Mouse (Mus musculus): ENCODE data around the gene Fam129c. TPM values are rescaled to one million over a fixed set of nuclear protein-coding genes. Genes with fewer than 3 reads are reported as not detected.

Fam129c gene
- polyA plus RNA-seq (2014; fragmentation: Nextera tagmentation; extraction: Ambion mirVana) = 2.7 and 3.8 TPM in 2 replicates

DNA sequence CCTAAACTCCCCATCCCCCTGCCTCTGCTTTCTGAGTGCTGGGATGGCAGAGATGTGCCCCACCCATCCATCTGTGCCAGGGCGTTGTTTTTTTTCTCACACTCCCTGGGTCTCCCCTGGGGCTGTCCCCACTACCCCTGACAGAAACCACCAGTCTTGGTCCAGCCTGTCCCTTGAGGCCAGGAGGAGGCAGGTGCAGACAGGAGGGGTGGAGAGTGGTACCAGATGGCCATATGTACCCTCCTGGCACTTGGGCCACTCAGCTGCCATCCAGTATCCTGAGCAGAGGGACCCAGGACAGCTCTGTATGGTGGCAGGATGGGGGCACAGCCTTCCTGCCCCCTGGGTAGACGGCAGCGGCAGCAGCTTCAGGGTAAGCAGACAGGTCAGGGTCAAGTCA lies at the start of gene Fam129c:
TSS of gene Fam129c (plus strand) at position 198 of the 400 bp plus-strand sequence.
- DNase-seq (ENCODE audit: low spot score) = no peak
- H3K27ac ChIP-seq (replicated peaks; ENCODE audit: low read depth, low read length) = no peak within 1 kb of the TSS

DNA sequence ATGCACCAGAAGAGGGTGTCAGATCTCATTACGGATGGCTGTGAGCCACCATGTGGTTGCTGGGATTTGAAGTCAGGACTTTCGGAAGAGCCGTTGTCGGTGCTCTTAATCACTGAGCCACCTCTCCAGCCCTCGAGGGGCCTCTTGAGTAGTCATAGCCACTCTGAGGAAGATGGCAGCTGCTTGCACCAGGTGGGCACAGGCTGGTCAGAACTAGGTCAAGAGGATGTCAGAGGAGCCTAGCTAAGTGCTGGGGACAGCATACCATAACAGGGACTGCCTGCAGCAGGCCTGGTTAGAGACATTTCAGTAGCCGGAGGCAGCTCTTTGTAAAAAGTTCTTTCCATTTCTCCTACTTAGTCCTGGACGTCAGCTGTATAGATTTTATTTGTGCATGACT lies 46.7 kb upstream of the Fam129c start:
- no peaks in the 10 kb centered on the region for H3K27me3 ChIP-seq (ENCODE audit: control insufficient read depth, insufficient read depth, low read length)
- H3K4me3 ChIP-seq (ENCODE audit: low read depth, low read length) = no peak overlapping the region
- ATAC-seq (ENCODE audit: insufficient number of reproducible peaks, low FRiP score, low TSS enrichment, low read depth) (no peak), DNase-seq (ENCODE audit: low spot score) (no peak)
- 73% methylated on average over 7 of the region's 7 CpGs for WGBS
- H3K4me2 ChIP-seq (ENCODE audit: low read depth, severe bottlenecking) = no peak overlapping the region
- H3K9me3 ChIP-seq (ENCODE audit: control insufficient read depth, low read length) = no peaks in the 10 kb centered on the region
- H3K4me1 ChIP-seq (ENCODE audit: control insufficient read depth, insufficient read depth, low read length) = no peaks in the 10 kb centered on the region
- H3K27ac ChIP-seq (replicated peaks; ENCODE audit: low read depth, low read length) = no peak overlapping the region
- no peak overlapping the region for H3K9ac ChIP-seq (ENCODE audit: low read length)
- H3K36me3 ChIP-seq (ENCODE audit: control insufficient read depth, insufficient read depth, low read length) = peaks cover 3% of the 10 kb centered on the region

More for the DNA sequence above, at the start of gene Fam129c:
- Histone ChIP-seq H3K36me3 (ENCODE audit: control insufficient read depth, insufficient read depth, low read length) (no peaks in the 10 kb centered on the region), H3K27me3 (ENCODE audit: control insufficient read depth, insufficient read depth, low read length) (peaks cover 13% of the 10 kb centered on the region), H3K4me1 (ENCODE audit: control insufficient read depth, insufficient read depth, low read length) (peaks cover 7% of the 10 kb centered on the region), H3K9me3 (ENCODE audit: control insufficient read depth, low read length) (no peaks in the 10 kb centered on the region), H3K9ac (ENCODE audit: low read length) (no peak within 1 kb of the TSS), H3K4me3 (ENCODE audit: low read depth, low read length) (no peak within 1 kb of the TSS), H3K4me2 (ENCODE audit: low read depth, severe bottlenecking) (no peak within 1 kb of the TSS)
- WGBS = 88% methylated on average over 3 of the region's 3 CpGs
- no peak for ATAC-seq (ENCODE audit: insufficient number of reproducible peaks, low FRiP score, low TSS enrichment, low read depth)

GRCm38 (mm10) chr8:71552770-71553169 lies 44.7 kb upstream of the Fam129c start:
- 42% methylated on average over 6 of the region's 6 CpGs for WGBS

DNA sequence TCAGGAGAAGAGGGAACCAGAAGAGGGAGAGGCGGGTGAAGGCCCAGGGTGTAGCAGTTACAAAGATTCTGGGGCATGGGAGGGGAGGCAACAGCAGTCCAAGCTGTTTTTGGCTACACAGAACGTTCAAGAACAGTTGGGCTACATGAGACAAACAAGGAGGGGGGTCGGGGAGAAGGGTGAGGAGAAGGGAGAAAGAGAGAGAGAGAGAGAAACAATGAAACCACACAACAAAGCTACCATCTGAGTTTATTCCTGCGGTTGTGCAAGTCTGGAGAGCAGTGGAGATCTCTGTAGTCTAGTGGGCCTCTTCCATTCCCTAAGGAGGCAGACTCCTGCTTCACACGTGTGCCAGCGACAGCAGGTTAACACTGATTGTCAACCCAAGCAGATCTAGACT lies 43.4 kb upstream of the Fam129c start:
- Histone ChIP-seq H3K9me3 (ENCODE audit: control insufficient read depth, low read length) (no peaks in the 10 kb centered on the region), H3K9ac (ENCODE audit: low read length) (no peak overlapping the region), H3K27ac (replicated peaks; ENCODE audit: low read depth, low read length) (no peak overlapping the region), H3K4me3 (ENCODE audit: low read depth, low read length) (no peak overlapping the region), H3K36me3 (ENCODE audit: control insufficient read depth, insufficient read depth, low read length) (no peaks in the 10 kb centered on the region), H3K4me2 (ENCODE audit: low read depth, severe bottlenecking) (no peak overlapping the region), H3K4me1 (ENCODE audit: control insufficient read depth, insufficient read depth, low read length) (0 out of 2 replicates have a peak, but pooled peaks cover 6% of the 10 kb centered on the region), H3K27me3 (ENCODE audit: control insufficient read depth, insufficient read depth, low read length) (peaks cover 28% of the 10 kb centered on the region)
- 75% methylated on average over 6 of the region's 6 CpGs for WGBS
- DNase-seq (ENCODE audit: low spot score) (no peak), ATAC-seq (ENCODE audit: insufficient number of reproducible peaks, low FRiP score, low TSS enrichment, low read depth) (no peak)

More at GRCm38 (mm10) chr8:71552770-71553169, 44.7 kb upstream of the Fam129c start:
- Histone ChIP-seq H3K9ac (ENCODE audit: low read length) (no peak overlapping the region), H3K4me2 (ENCODE audit: low read depth, severe bottlenecking) (no peak overlapping the region), H3K36me3 (ENCODE audit: control insufficient read depth, insufficient read depth, low read length) (no peaks in the 10 kb centered on the region), H3K27ac (replicated peaks; ENCODE audit: low read depth, low read length) (no peak overlapping the region), H3K9me3 (ENCODE audit: control insufficient read depth, low read length) (no peaks in the 10 kb centered on the region), H3K4me1 (ENCODE audit: control insufficient read depth, insufficient read depth, low read length) (no peaks in the 10 kb centered on the region), H3K27me3 (ENCODE audit: control insufficient read depth, insufficient read depth, low read length) (peaks cover 16% of the 10 kb centered on the region), H3K4me3 (ENCODE audit: low read depth, low read length) (no peak overlapping the region)
- ATAC-seq (ENCODE audit: insufficient number of reproducible peaks, low FRiP score, low TSS enrichment, low read depth) (no peak), DNase-seq (ENCODE audit: low spot score) (no peak)

- no peak overlapping the region for H3K27ac ChIP-seq (replicated peaks; ENCODE audit: low read depth, low read length)
- H3K4me1 ChIP-seq (ENCODE audit: control insufficient read depth, insufficient read depth, low read length) = 0 out of 2 replicates have a peak, but pooled peaks cover 7% of the 10 kb centered on the region
- H3K9ac ChIP-seq (ENCODE audit: low read length) = no peak overlapping the region
- DNase-seq (ENCODE audit: low spot score) (no peak), ATAC-seq (ENCODE audit: insufficient number of reproducible peaks, low FRiP score, low TSS enrichment, low read depth) (no peak)
- H3K4me3 ChIP-seq (ENCODE audit: low read depth, low read length) = no peak overlapping the region
- 82% methylated on average over 2 of the region's 2 CpGs for WGBS
- H3K27me3 ChIP-seq (ENCODE audit: control insufficient read depth, insufficient read depth, low read length) = peaks cover 35% of the 10 kb centered on the region
- no peaks in the 10 kb centered on the region for H3K36me3 ChIP-seq (ENCODE audit: control insufficient read depth, insufficient read depth, low read length)
- no peaks in the 10 kb centered on the region for H3K9me3 ChIP-seq (ENCODE audit: control insufficient read depth, low read length)
- H3K4me2 ChIP-seq (ENCODE audit: low read depth, severe bottlenecking) = no peak overlapping the region
These were observed 42.8 kb upstream of the Fam129c start for GRCm38 (mm10) chr8:71554644-71555043.

DNA sequence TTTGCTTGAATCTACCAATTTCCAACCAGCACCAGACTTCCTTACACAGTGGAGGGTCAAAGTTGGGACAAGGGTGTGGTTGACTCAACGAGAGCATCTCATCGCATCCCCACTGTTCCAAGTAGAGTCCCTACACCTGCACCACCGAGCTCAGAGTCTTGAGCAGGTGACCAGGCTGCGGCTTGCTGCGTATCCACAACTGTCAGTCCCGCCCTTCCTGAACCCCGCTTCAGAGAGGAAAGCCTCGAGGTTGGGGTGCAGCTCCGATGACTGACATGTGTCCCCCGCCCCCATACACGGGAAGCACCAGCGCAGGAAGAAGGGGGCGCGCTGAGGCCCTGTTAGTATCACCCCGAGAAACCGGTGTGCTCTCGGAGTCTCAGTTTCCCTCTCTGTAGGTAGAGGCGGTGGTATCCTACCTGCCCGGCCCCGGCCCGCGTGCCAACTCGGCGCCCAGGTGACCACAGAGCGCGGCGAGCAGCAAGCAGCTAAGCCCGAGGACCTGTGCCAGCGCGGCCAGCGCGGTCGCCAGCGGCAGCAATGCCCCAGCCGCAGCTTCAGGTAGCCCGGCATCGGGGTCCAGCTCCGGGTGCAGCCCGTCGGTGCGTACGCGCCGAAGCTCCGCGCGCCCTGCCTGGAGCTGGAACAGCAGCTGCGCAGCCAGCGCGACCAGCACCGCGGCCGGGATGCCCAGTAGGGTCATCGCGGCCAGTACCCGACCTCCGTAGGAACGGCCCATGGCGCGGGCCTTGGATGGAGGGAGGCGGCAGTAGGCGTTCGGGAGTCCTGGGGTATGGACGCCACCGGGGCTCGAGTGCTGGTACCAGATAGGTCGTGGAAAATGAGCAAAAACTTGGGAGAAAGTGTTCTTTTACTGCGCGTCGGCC lies 39.1 kb upstream of the Fam129c start, which contains the start of gene Tmem221:
TSS of gene Tmem221 (minus strand) at position 801 of the 887 bp plus-strand sequence.
- Histone ChIP-seq H3K9me3 (ENCODE audit: control insufficient read depth, low read length) (no peaks in the 10 kb centered on the region), H3K27ac (replicated peaks; ENCODE audit: low read depth, low read length) (no peak within 1 kb of the TSS), H3K27me3 (ENCODE audit: control insufficient read depth, insufficient read depth, low read length) (peaks cover 64% of the 10 kb centered on the region), H3K4me2 (ENCODE audit: low read depth, severe bottlenecking) (peak within 1 kb of the TSS; percentile 50), H3K4me3 (ENCODE audit: low read depth, low read length) (peak within 1 kb of the TSS; percentile 25), H3K9ac (ENCODE audit: low read length) (no peak within 1 kb of the TSS), H3K36me3 (ENCODE audit: control insufficient read depth, insufficient read depth, low read length) (no peaks in the 10 kb centered on the region), H3K4me1 (ENCODE audit: control insufficient read depth, insufficient read depth, low read length) (0 out of 2 replicates have a peak, but pooled peaks cover 7% of the 10 kb centered on the region)
- WGBS = 5% methylated on average over 64 of the region's 70 CpGs
- no peak for ATAC-seq (ENCODE audit: insufficient number of reproducible peaks, low FRiP score, low TSS enrichment, low read depth)
- DNase-seq (ENCODE audit: low spot score) = no peak

- peak; percentile 70 for DNase-seq (ENCODE audit: low spot score)
- H3K9me3 ChIP-seq (ENCODE audit: control insufficient read depth, low read length) = peaks cover 3% of the 10 kb centered on the region; the same call in 1 of the 2 replicates
- ATAC-seq (ENCODE audit: insufficient number of reproducible peaks, low FRiP score, low TSS enrichment, low read depth) = 0 out of 2 replicates have a peak, but pooled peaks have one; percentile 65
- H3K4me2 ChIP-seq (ENCODE audit: low read depth, severe bottlenecking) = peak overlapping the region; percentile 50
- no peaks in the 10 kb centered on the region for H3K36me3 ChIP-seq (ENCODE audit: control insufficient read depth, insufficient read depth, low read length)
- WGBS = 2% methylated on average over 24 of the region's 24 CpGs
- H3K4me1 ChIP-seq (ENCODE audit: control insufficient read depth, insufficient read depth, low read length) = 0 out of 2 replicates have a peak, but pooled peaks cover 7% of the 10 kb centered on the region
- peak overlapping the region; percentile 25 for H3K4me3 ChIP-seq (ENCODE audit: low read depth, low read length)
- H3K9ac ChIP-seq (ENCODE audit: low read length) = no peak overlapping the region
- H3K27me3 ChIP-seq (ENCODE audit: control insufficient read depth, insufficient read depth, low read length) = peaks cover 67% of the 10 kb centered on the region
- H3K27ac ChIP-seq (replicated peaks; ENCODE audit: low read depth, low read length) = no peak overlapping the region
These were observed 38.3 kb upstream of the Fam129c start for GRCm38 (mm10) chr8:71558958-71559690.

DNA sequence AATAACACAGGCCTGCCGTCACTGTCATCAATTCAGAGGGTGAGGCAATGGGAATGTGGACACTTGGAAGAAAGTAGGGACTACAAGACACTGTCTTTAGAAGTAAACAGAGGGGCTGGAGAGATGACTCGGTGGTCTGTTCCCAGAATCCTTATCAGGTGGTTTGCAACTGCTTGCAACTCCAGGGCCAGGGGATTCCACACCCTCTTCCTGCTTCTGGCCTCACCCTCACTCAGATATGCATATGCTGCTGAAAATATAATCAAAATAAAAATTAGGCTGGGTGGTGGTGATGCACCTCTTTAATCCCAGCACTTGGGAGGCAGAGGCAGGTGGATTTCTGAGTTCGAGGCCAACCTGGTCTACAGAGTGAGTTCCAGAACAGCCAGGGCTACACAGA lies 37.4 kb upstream of the Fam129c start:
- Histone ChIP-seq H3K27ac (replicated peaks; ENCODE audit: low read depth, low read length) (no peak overlapping the region), H3K9me3 (ENCODE audit: control insufficient read depth, low read length) (peaks cover 4% of the 10 kb centered on the region; the same call in 1 of the 2 replicates), H3K4me2 (ENCODE audit: low read depth, severe bottlenecking) (no peak overlapping the region), H3K4me1 (ENCODE audit: control insufficient read depth, insufficient read depth, low read length) (0 out of 2 replicates have a peak, but pooled peaks cover 7% of the 10 kb centered on the region), H3K36me3 (ENCODE audit: control insufficient read depth, insufficient read depth, low read length) (no peaks in the 10 kb centered on the region), H3K27me3 (ENCODE audit: control insufficient read depth, insufficient read depth, low read length) (peaks cover 67% of the 10 kb centered on the region), H3K9ac (ENCODE audit: low read length) (no peak overlapping the region), H3K4me3 (ENCODE audit: low read depth, low read length) (no peak overlapping the region)
- DNase-seq (ENCODE audit: low spot score) = no peak
- no peak for ATAC-seq (ENCODE audit: insufficient number of reproducible peaks, low FRiP score, low TSS enrichment, low read depth)
- 67% methylated on average over 3 of the region's 3 CpGs for WGBS
